Mouse (Mus musculus) testis, adult 2 months (tissue): ENCODE data around the gene Ptpn14.

Source experiments
- CTCF ChIP-seq: fragments of 200-500 bp; IDR thresholded peaks from 2 replicates; pipeline ENCODE4 v1.5.1; 2012; ENCODE audit warnings: low read depth, mild to moderate bottlenecking, inconsistent platforms, low read length, moderate library complexity; ENCODE audit not compliant: control insufficient read depth, insufficient read depth, insufficient replicate concordance
- POLR2A ChIP-seq: fragments of 200-500 bp; IDR thresholded peaks from 2 replicates; pipeline ENCODE4 v1.6.1; 2012; ENCODE audit warnings: low read depth, mild to moderate bottlenecking, inconsistent platforms, low read length, moderate library complexity; ENCODE audit not compliant: control insufficient read depth

- TF ChIP-seq CTCF (no peak), POLR2A (no peak)
Observed at GRCm38 (mm10) chr1:189852456-189852855, 124.4 kb downstream of the Ptpn14 start.
